Comparison of ENCODE assay signal across 13 mouse cellular contexts in genomic region chr16:76499686-76500400, GRCm38 (mm10).
DNase-seq lines count a peak whose midpoint lies in the region; ATAC-seq and TF ChIP-seq lines count a peak whose summit lies in the region.
"Had no signal": no experiment of that assay in that cellular context is flagged by ENCODE, and none has a peak within 500 bp of the region (broad histone marks: within the 10 kb centered on the region; RNA-seq: fewer than 3 reads in every experiment).

No protein-coding gene starts in this region.

- H3K9ac ChIP-seq in midbrain, embryonic 11.5 days (ENCODE audit: low read length), result no peak overlapping the region
- no peak overlapping the region for H3K9ac ChIP-seq in stomach, postnatal 0 days (ENCODE audit: low read length)
- H3K9ac ChIP-seq: heart, embryonic 13.5 days; liver, embryonic 13.5 days; neural tube, embryonic 15.5 days had no signal

- no peak for TF ChIP-seq CTCF in stomach, postnatal 0 days (IDR thresholded peaks at IDR 0.05; ENCODE audit: low read depth)

- H3K4me2 ChIP-seq in midbrain, embryonic 11.5 days, result no peak overlapping the region
- H3K4me2 ChIP-seq in stomach, postnatal 0 days (replicated peaks; ENCODE audit: low read depth), result no peak overlapping the region
- H3K4me2 ChIP-seq: heart, embryonic 13.5 days; liver, embryonic 13.5 days; neural tube, embryonic 15.5 days had no signal

- WGBS in midbrain, embryonic 11.5 days, result 83% methylated on average over 8 of the region's 8 CpGs
- 87% methylated on average over 8 of the region's 8 CpGs for WGBS in midbrain, embryonic 10.5 days
- WGBS in stomach, postnatal 0 days, result 40% methylated on average over 8 of the region's 8 CpGs

- DNase-seq in midbrain, embryonic 11.5 days (ENCODE audit: low spot score, missing footprints), result peak; percentile 75
- DNase-seq in midbrain, embryonic 10.5 days (ENCODE audit: low spot score), result no peak
- peak; percentile 3 for DNase-seq in ES-CJ7 (ENCODE audit: low read depth, low spot score)
- DNase-seq in stomach, postnatal 0 days (ENCODE audit: low spot score), result peak; percentile 26
- no peak for DNase-seq in gastrocnemius, postnatal 4 days (ENCODE audit: low spot score in 2 of 2)
- no peak for DNase-seq in kidney, adult 11 months
- DNase-seq: cerebellum, adult 9-10 months; kidney, adult 8-10 months; liver, embryonic 13.5 days had no signal

- no peaks in the 10 kb centered on the region for H3K27me3 ChIP-seq in midbrain, embryonic 11.5 days (ENCODE audit: control insufficient read depth, insufficient read depth, low read length)
- no peaks in the 10 kb centered on the region for H3K27me3 ChIP-seq in midbrain, embryonic 10.5 days (ENCODE audit: low read depth, poor library complexity, severe bottlenecking)
- no peaks in the 10 kb centered on the region for H3K27me3 ChIP-seq in stomach, postnatal 0 days (ENCODE audit: control insufficient read depth, insufficient read depth, low read length)
- H3K27me3 ChIP-seq: heart, embryonic 13.5 days; liver, embryonic 13.5 days; neural tube, embryonic 15.5 days had no signal

- no peak for ATAC-seq in midbrain, embryonic 11.5 days (ENCODE audit: low FRiP score)
- peak; percentile 93 for ATAC-seq in inflammation-experienced regulatory T-cells, adult 6 months
- ATAC-seq in stomach, postnatal 0 days (ENCODE audit: low FRiP score, low TSS enrichment), result peak; percentile 86
- no peak for ATAC-seq in erythroid progenitor cell, adult 5-6 weeks (replicated peaks; ENCODE audit: low FRiP score, poor library complexity, severe bottlenecking)

- H3K27ac ChIP-seq in midbrain, embryonic 11.5 days (ENCODE audit: low read depth, low read length), result no peak overlapping the region
- H3K27ac ChIP-seq in midbrain, embryonic 10.5 days (replicated peaks), result no peak overlapping the region
- no peak overlapping the region for H3K27ac ChIP-seq in stomach, postnatal 0 days (replicated peaks)
- H3K27ac ChIP-seq: heart, embryonic 13.5 days; liver, embryonic 13.5 days; neural tube, embryonic 15.5 days had no signal

- no peaks in the 10 kb centered on the region for H3K36me3 ChIP-seq in midbrain, embryonic 11.5 days (ENCODE audit: control insufficient read depth, insufficient read depth, low read length)
- H3K36me3 ChIP-seq in midbrain, embryonic 10.5 days, result no peaks in the 10 kb centered on the region
- H3K36me3 ChIP-seq in stomach, postnatal 0 days (ENCODE audit: control insufficient read depth, insufficient read depth, low read length), result no peaks in the 10 kb centered on the region
- H3K36me3 ChIP-seq: heart, embryonic 13.5 days; liver, embryonic 13.5 days; neural tube, embryonic 15.5 days had no signal

- no peaks in the 10 kb centered on the region for H3K9me3 ChIP-seq in midbrain, embryonic 11.5 days (ENCODE audit: control insufficient read depth, low read length)
- H3K9me3 ChIP-seq in midbrain, embryonic 10.5 days (replicated peaks), result no peaks in the 10 kb centered on the region
- H3K9me3 ChIP-seq in stomach, postnatal 0 days (ENCODE audit: control insufficient read depth, low read length), result no peaks in the 10 kb centered on the region
- H3K9me3 ChIP-seq: heart, embryonic 13.5 days; liver, embryonic 13.5 days; neural tube, embryonic 15.5 days had no signal

- no peak overlapping the region for H3K4me3 ChIP-seq in midbrain, embryonic 11.5 days (ENCODE audit: low read depth, low read length)
- H3K4me3 ChIP-seq in midbrain, embryonic 10.5 days, result no peak overlapping the region
- no peak overlapping the region for H3K4me3 ChIP-seq in stomach, postnatal 0 days (ENCODE audit: low read depth, low read length)
- H3K4me3 ChIP-seq: heart, embryonic 13.5 days; liver, embryonic 13.5 days; neural tube, embryonic 15.5 days had no signal

- TF ChIP-seq EP300 in stomach, postnatal 0 days (optimal IDR thresholded peaks at IDR 0.05), result no peak

- H3K4me1 ChIP-seq in midbrain, embryonic 11.5 days (ENCODE audit: control insufficient read depth, insufficient read depth, low read length), result no peaks in the 10 kb centered on the region
- no peaks in the 10 kb centered on the region for H3K4me1 ChIP-seq in midbrain, embryonic 10.5 days
- H3K4me1 ChIP-seq in stomach, postnatal 0 days (replicated peaks; ENCODE audit: control insufficient read depth, insufficient read depth), result no peaks in the 10 kb centered on the region
- H3K4me1 ChIP-seq: liver, embryonic 13.5 days; neural tube, embryonic 15.5 days had no signal

Comparison
In these comparisons a context has a peak if more than half of its experiments do, and no peak if none do; other contexts are left out.
1. DNase-seq: peak in midbrain, embryonic 11.5 days (single experiment), ES-CJ7 (single experiment) and stomach, postnatal 0 days (single experiment); none in midbrain, embryonic 10.5 days (single experiment), gastrocnemius, postnatal 4 days (0 of 2) and kidney, adult 11 months (single experiment).
2. ATAC-seq: peak in inflammation-experienced regulatory T-cells, adult 6 months (single experiment) and stomach, postnatal 0 days (single experiment); none in midbrain, embryonic 11.5 days (single experiment) and erythroid progenitor cell, adult 5-6 weeks (single experiment).